Mouse (Mus musculus) embryonic stem cell, embryonic (primary cell): ENCODE results near the gene Blmh.

Experiments used
- CTCF ChIA-PET, 4 experiments: fragments of 300-600 bp in 2 of 4; fragments of 350-600 bp in 2 of 4; sonication (Branson Sonifier 250); formaldehyde crosslinking; loops; one replicate each; lab custom pipeline; 2022; ENCODE audit warnings: inconsistent platforms in 2 of 4; lab: Charles Lee
- POLR2A ChIA-PET, 4 experiments: fragments of 300-600 bp in 2 of 4; fragments of 350-600 bp in 2 of 4; sonication (Branson Sonifier 250); formaldehyde crosslinking; loops; one replicate each; lab custom pipeline; 2022; ENCODE audit warnings: antibody characterized with exemption in 4 of 4, inconsistent platforms in 1 of 4; lab: Charles Lee

The Blmh gene

GRCm38 (mm10) chr11:76924759-76925236, at the start of gene Blmh:
Blmh (plus strand) TSS chr11:76924809.
- POLR2A ChIA-PET: interaction anchor here in 2 of 4 experiments (0.5 to 1.2 kb wide), 3 partner anchors 21 to 567 kb away, joined by 3 to 15 read pairs (median 3); no protein-coding TSS in a partner anchor
- CTCF ChIA-PET: no interaction called here

GRCm38 (mm10) chr11:76879816-76880215, 44.8 kb upstream of the Blmh start:
- ChIA-PET POLR2A (interaction anchor here in 1 of 4 experiments (0.6 to 0.9 kb wide), 2 partner anchors 20 to 175 kb away, joined by 3 read pairs; no protein-coding TSS in a partner anchor), CTCF (interaction anchor here in 2 of 4 experiments (0.6 to 1.6 kb wide), 2 partner anchors 14 to 343 kb away, joined by 6 to 9 read pairs; no protein-coding TSS in a partner anchor)

- POLR2A ChIA-PET: interaction anchor here in 1 of 4 experiments (1.1 kb wide), 1 partner anchor 9 kb away, joined by 3 read pairs; no protein-coding TSS in a partner anchor
- CTCF ChIA-PET: interaction anchor here in 2 of 4 experiments (0.5 to 1.0 kb wide), 2 partner anchors 10 to 121 kb away, joined by 4 to 5 read pairs; partner anchors contain the start of gene Gosr1 (in 1 of the 2)
Observed at GRCm38 (mm10) chr11:76884451-76884850, 40.2 kb upstream of the Blmh start.

GRCm38 (mm10) chr11:76889339-76890164, 35.1 kb upstream of the Blmh start:
- POLR2A ChIA-PET: no interaction called here
- CTCF ChIA-PET: no interaction called here

- CTCF ChIA-PET: no interaction called here
- POLR2A ChIA-PET: no interaction called here
Observed at GRCm38 (mm10) chr11:76891171-76891570, 33.4 kb upstream of the Blmh start.

- ChIA-PET CTCF (no interaction called here), POLR2A (interaction anchor here in 1 of 4 experiments (0.7 kb wide), 1 partner anchor 117 kb away, joined by 3 read pairs; no protein-coding TSS in a partner anchor)
Observed at GRCm38 (mm10) chr11:76891738-76892349, 32.8 kb upstream of the Blmh start.

GRCm38 (mm10) chr11:76892972-76893371, 31.6 kb upstream of the Blmh start:
- POLR2A ChIA-PET: no interaction called here
- CTCF ChIA-PET: interaction anchor here in 1 of 4 experiments (0.7 kb wide), 1 partner anchor 154 kb away, joined by 3 read pairs; no protein-coding TSS in a partner anchor

- ChIA-PET POLR2A (no interaction called here), CTCF (interaction anchor here (0.5 to 1.5 kb wide), 12 partner anchors 9 to 531 kb away, joined by 3 to 9 read pairs (median 4); partner anchors contain the start of gene Gosr1 (in 1 of the 4))
Observed at GRCm38 (mm10) chr11:76893570-76893969, 31.0 kb upstream of the Blmh start.

GRCm38 (mm10) chr11:76894240-76894639, 30.4 kb upstream of the Blmh start:
- POLR2A ChIA-PET: no interaction called here
- CTCF ChIA-PET: interaction anchor here (0.5 to 1.5 kb wide), 14 partner anchors 10 to 531 kb away, joined by 3 to 9 read pairs (median 4); partner anchors contain the start of gene Gosr1 (in 1 of the 4)

GRCm38 (mm10) chr11:76896360-76896759, 28.2 kb upstream of the Blmh start:
- CTCF ChIA-PET: interaction anchor here in 1 of 4 experiments (0.6 to 0.7 kb wide), 2 partner anchors 108 to 195 kb away, joined by 3 read pairs; no protein-coding TSS in a partner anchor
- POLR2A ChIA-PET: no interaction called here

- CTCF ChIA-PET: interaction anchor here in 1 of 4 experiments (0.6 kb wide), 1 partner anchor 251 kb away, joined by 3 read pairs; no protein-coding TSS in a partner anchor
- POLR2A ChIA-PET: no interaction called here
Observed at GRCm38 (mm10) chr11:76897126-76897525, 27.5 kb upstream of the Blmh start.

GRCm38 (mm10) chr11:76897871-76898270, 26.7 kb upstream of the Blmh start:
- CTCF ChIA-PET: interaction anchor here in 1 of 4 experiments (0.6 kb wide), 2 partner anchors 37 to 159 kb away, joined by 3 to 4 read pairs; no protein-coding TSS in a partner anchor
- POLR2A ChIA-PET: interaction anchor here in 1 of 4 experiments (0.6 kb wide), 1 partner anchor 101 kb away, joined by 5 read pairs; the partner anchor contains the start of gene Slc6a4

GRCm38 (mm10) chr11:76898751-76899150, 25.9 kb upstream of the Blmh start:
- CTCF ChIA-PET: interaction anchor here in 1 of 4 experiments (0.6 kb wide), 1 partner anchor 36 kb away, joined by 3 read pairs; no protein-coding TSS in a partner anchor

GRCm38 (mm10) chr11:76899758-76900738, 24.6 kb upstream of the Blmh start:
- POLR2A ChIA-PET: interaction anchor here in 2 of 4 experiments (0.6 kb wide), 2 partner anchors 114 to 290 kb away, joined by 4 to 7 read pairs; no protein-coding TSS in a partner anchor
- CTCF ChIA-PET: interaction anchor here in 3 of 4 experiments (0.6 to 1.2 kb wide), 4 partner anchors 22 to 554 kb away, joined by 3 to 4 read pairs (median 3); no protein-coding TSS in a partner anchor

More at GRCm38 (mm10) chr11:76898751-76899150, 25.9 kb upstream of the Blmh start:
- POLR2A ChIA-PET: no interaction called here

- ChIA-PET POLR2A (no interaction called here), CTCF (interaction anchor here in 2 of 4 experiments (0.6 kb wide), 2 partner anchors 227 to 370 kb away, joined by 5 to 8 read pairs; no protein-coding TSS in a partner anchor)
Observed at GRCm38 (mm10) chr11:76901579-76902361, 22.8 kb upstream of the Blmh start, which contains the start of gene Tmigd1. Tmigd1 (plus strand) TSS chr11:76902159.

- ChIA-PET POLR2A (interaction anchor here in 1 of 4 experiments (0.6 to 0.8 kb wide), 2 partner anchors 41 to 334 kb away, joined by 3 read pairs; no protein-coding TSS in a partner anchor), CTCF (no interaction called here)
Observed at GRCm38 (mm10) chr11:76904340-76904739, 20.3 kb upstream of the Blmh start.
